Mouse (Mus musculus) heart, embryonic 16.5 days (tissue): ENCODE measurements around the gene Grin3a. TPM values are rescaled to one million over a fixed set of nuclear protein-coding genes. Genes with fewer than 3 reads are reported as not detected.

Experiments
- ATAC-seq: fragments of 200-750 bp; cut with Nextera tagmentation; replicated peaks from 2 replicates; pipeline ENCODE4 v1.8.0; 2017; ENCODE audit warnings: moderate number of reproducible peaks; ENCODE audit not compliant: insufficient read depth, low FRiP score; ENCODE audit errors: extremely low read depth
- H3K27ac ChIP-seq: fragments of 300-500 bp; sonication (generic); 2 replicates; pipeline ENCODE4 v1.5.1; 2014; ENCODE audit warnings: mild to moderate bottlenecking, low read length, control low read depth, moderate library complexity
- H3K27me3 ChIP-seq: fragments of 300-500 bp; sonication (generic); 2 replicates; pipeline ENCODE4 v1.6.1; 2014; ENCODE audit warnings: low read length, mixed read lengths; ENCODE audit not compliant: control insufficient read depth, insufficient read depth
- H3K36me3 ChIP-seq: fragments of 300-500 bp; sonication (generic); 2 replicates; pipeline ENCODE4 v1.6.1; 2014; ENCODE audit not compliant: control insufficient read depth, insufficient read depth
- H3K4me1 ChIP-seq: fragments of 300-500 bp; sonication (generic); 2 replicates; pipeline ENCODE4 v1.6.1; 2014; ENCODE audit warnings: low read length, mixed read lengths; ENCODE audit not compliant: control insufficient read depth, insufficient read depth
- H3K4me2 ChIP-seq: fragments of 300-500 bp; sonication (generic); 2 replicates; pipeline ENCODE4 v1.6.1; 2014; ENCODE audit warnings: low read depth, mild to moderate bottlenecking, control low read depth, low read length
- H3K4me3 ChIP-seq: fragments of 300-500 bp; sonication (generic); 2 replicates; pipeline ENCODE4 v1.5.1; 2014; ENCODE audit warnings: mild to moderate bottlenecking, control low read depth, low read length
- H3K9ac ChIP-seq: fragments of 300-500 bp; sonication (generic); 2 replicates; pipeline ENCODE4 v1.6.1; 2014; ENCODE audit warnings: low read length, control low read depth
- H3K9me3 ChIP-seq: fragments of 300-500 bp; sonication (generic); replicated peaks from 2 replicates; pipeline ENCODE4 v1.6.1; 2016; ENCODE audit warnings: low read length; ENCODE audit not compliant: control insufficient read depth
- WGBS: fragments of 180-500 bp; shearing (Covaris S2); extraction: QIAGEN DNeasy Blood & Tissue Kit; methylation state at CpG from one replicate; pipeline ENCODE4 v1.1.7; 2014; 5-methylcytosine and 5-hydroxymethylcytosine counted together
- polyA plus RNA-seq: library from polyadenylated mRNA; unstranded; fragments of >200 nt; fragmentation: Nextera tagmentation; extraction: Ambion mirVana; gene quantifications from 2 replicates; pipeline ENCODE4 v1.2.1, GENCODE M21; 2015

The Grin3a gene
- 0.21 and 0.26 TPM in 2 replicates for polyA plus RNA-seq

GRCm38 (mm10) chr4:49845612-49845985 lies at the start of gene Grin3a:
TSS of gene Grin3a (minus strand) at chr4:49845744.
- H3K4me1 ChIP-seq, result 0 out of 2 replicates have a peak, but pooled peaks cover 4% of the 10 kb centered on the region
- no peaks in the 10 kb centered on the region for H3K9me3 ChIP-seq
- H3K9ac ChIP-seq, result peak within 1 kb of the TSS; percentile 38; the same call in 1 of the 2 replicates
- H3K4me3 ChIP-seq, result peak within 1 kb of the TSS; percentile 62
- WGBS, result under 1% methylated on average over 25 of the region's 25 CpGs
- peaks cover 30% of the 10 kb centered on the region for H3K27me3 ChIP-seq
- peak; percentile 78 for ATAC-seq
- H3K27ac ChIP-seq, result no peak within 1 kb of the TSS
- no peaks in the 10 kb centered on the region for H3K36me3 ChIP-seq
- H3K4me2 ChIP-seq, result peak within 1 kb of the TSS; percentile 82

GRCm38 (mm10) chr4:49891835-49892301 lies 46.3 kb upstream of the Grin3a start:
- H3K9ac ChIP-seq, result no peak overlapping the region
- no peaks in the 10 kb centered on the region for H3K36me3 ChIP-seq
- no peaks in the 10 kb centered on the region for H3K9me3 ChIP-seq
- H3K4me3 ChIP-seq, result no peak overlapping the region
- ATAC-seq, result peak; percentile 55; the same call in 1 of the 2 replicates
- H3K4me2 ChIP-seq, result no peak overlapping the region
- H3K27ac ChIP-seq, result no peak overlapping the region
- no peaks in the 10 kb centered on the region for H3K27me3 ChIP-seq
- H3K4me1 ChIP-seq, result no peaks in the 10 kb centered on the region
- WGBS, result 15% methylated on average over 4 of the region's 4 CpGs

GRCm38 (mm10) chr4:49877084-49877483 lies 31.5 kb upstream of the Grin3a start:
- Histone ChIP-seq H3K27me3 (no peaks in the 10 kb centered on the region), H3K4me3 (no peak overlapping the region), H3K9ac (no peak overlapping the region), H3K4me2 (no peak overlapping the region), H3K4me1 (no peaks in the 10 kb centered on the region), H3K27ac (no peak overlapping the region), H3K9me3 (no peaks in the 10 kb centered on the region), H3K36me3 (no peaks in the 10 kb centered on the region)
- no peak for ATAC-seq
- 50% methylated on average over 3 of the region's 3 CpGs for WGBS

- no peaks in the 10 kb centered on the region for H3K4me1 ChIP-seq
- no peak for ATAC-seq
- WGBS, result 89% methylated on average over 2 of the region's 2 CpGs
- no peak overlapping the region for H3K4me3 ChIP-seq
- no peaks in the 10 kb centered on the region for H3K9me3 ChIP-seq
- no peak overlapping the region for H3K27ac ChIP-seq
- H3K4me2 ChIP-seq, result no peak overlapping the region
- H3K9ac ChIP-seq, result no peak overlapping the region
- H3K27me3 ChIP-seq, result no peaks in the 10 kb centered on the region
- no peaks in the 10 kb centered on the region for H3K36me3 ChIP-seq
These were observed 15.1 kb upstream of the Grin3a start for GRCm38 (mm10) chr4:49860611-49861010.

- Histone ChIP-seq H3K9ac (peak overlapping the region; percentile 38; the same call in 1 of the 2 replicates), H3K27ac (no peak overlapping the region), H3K27me3 (peaks cover 30% of the 10 kb centered on the region), H3K4me2 (peak overlapping the region; percentile 82), H3K4me1 (0 out of 2 replicates have a peak, but pooled peaks cover 4% of the 10 kb centered on the region), H3K36me3 (no peaks in the 10 kb centered on the region), H3K4me3 (peak overlapping the region; percentile 62), H3K9me3 (no peaks in the 10 kb centered on the region)
- WGBS, result under 1% methylated on average over 63 of the region's 63 CpGs
- 0 out of 2 replicates have a peak, but pooled peaks have one; percentile 38 for ATAC-seq
These were observed 524 bp downstream of the Grin3a start for GRCm38 (mm10) chr4:49844828-49845611.

- Histone ChIP-seq H3K27me3 (peaks cover 30% of the 10 kb centered on the region), H3K4me3 (peak overlapping the region; percentile 62), H3K9me3 (no peaks in the 10 kb centered on the region), H3K27ac (no peak overlapping the region), H3K4me1 (0 out of 2 replicates have a peak, but pooled peaks cover 4% of the 10 kb centered on the region), H3K36me3 (no peaks in the 10 kb centered on the region), H3K4me2 (peak overlapping the region; percentile 82), H3K9ac (no peak overlapping the region)
- WGBS, result 2% methylated on average over 33 of the region's 33 CpGs
- no peak for ATAC-seq
These were observed 1.2 kb downstream of the Grin3a start for GRCm38 (mm10) chr4:49844274-49844827.

GRCm38 (mm10) chr4:49843787-49844186 lies 1.8 kb downstream of the Grin3a start:
- no peak overlapping the region for H3K27ac ChIP-seq
- H3K36me3 ChIP-seq, result no peaks in the 10 kb centered on the region
- ATAC-seq, result 0 out of 2 replicates have a peak, but pooled peaks have one; percentile 32
- H3K9ac ChIP-seq, result no peak overlapping the region
- 0 out of 2 replicates have a peak, but pooled peaks cover 4% of the 10 kb centered on the region for H3K4me1 ChIP-seq
- peaks cover 30% of the 10 kb centered on the region for H3K27me3 ChIP-seq
- no peaks in the 10 kb centered on the region for H3K9me3 ChIP-seq
- no peak overlapping the region for H3K4me3 ChIP-seq
- 20% methylated on average over 6 of the region's 6 CpGs for WGBS
- peak overlapping the region; percentile 82 for H3K4me2 ChIP-seq

GRCm38 (mm10) chr4:49832035-49832434 lies 13.5 kb downstream of the Grin3a start:
- Histone ChIP-seq H3K27ac (no peak overlapping the region), H3K4me1 (no peaks in the 10 kb centered on the region), H3K4me3 (no peak overlapping the region), H3K4me2 (no peak overlapping the region), H3K36me3 (no peaks in the 10 kb centered on the region), H3K9me3 (no peaks in the 10 kb centered on the region), H3K9ac (no peak overlapping the region), H3K27me3 (no peaks in the 10 kb centered on the region)
- ATAC-seq, result no peak

GRCm38 (mm10) chr4:49813852-49814251 lies 31.7 kb downstream of the Grin3a start:
- no peaks in the 10 kb centered on the region for H3K27me3 ChIP-seq
- no peaks in the 10 kb centered on the region for H3K36me3 ChIP-seq
- WGBS, result 69% methylated on average over 3 of the region's 3 CpGs
- no peak overlapping the region for H3K9ac ChIP-seq
- H3K27ac ChIP-seq, result no peak overlapping the region
- H3K4me3 ChIP-seq, result no peak overlapping the region
- no peaks in the 10 kb centered on the region for H3K9me3 ChIP-seq
- no peaks in the 10 kb centered on the region for H3K4me1 ChIP-seq
- H3K4me2 ChIP-seq, result no peak overlapping the region
- no peak for ATAC-seq
